Mouse (Mus musculus) hindbrain, embryonic 13.5 days (tissue): ENCODE measurements around the gene Cela1. TPM values are rescaled to one million over a fixed set of nuclear protein-coding genes. Genes with fewer than 3 reads are reported as not detected.

Source experiments
- ATAC-seq: fragments of 200-750 bp; cut with Nextera tagmentation; 2 replicates; pipeline ENCODE4 v1.8.0; 2017; ENCODE audit warnings: moderate TSS enrichment; ENCODE audit not compliant: low FRiP score
- H3K27ac ChIP-seq: fragments of 300-500 bp; sonication (generic); 2 replicates; pipeline ENCODE4 v1.5.1; 2015; ENCODE audit warnings: inconsistent platforms, mild to moderate bottlenecking, moderate library complexity
- H3K27me3 ChIP-seq: fragments of 300-500 bp; sonication (generic); 2 replicates; pipeline ENCODE4 v1.6.1; 2015; ENCODE audit warnings: mild to moderate bottlenecking, inconsistent platforms
- H3K36me3 ChIP-seq: fragments of 300-500 bp; sonication (generic); 2 replicates; pipeline ENCODE4 v1.6.1; 2015; ENCODE audit warnings: mild to moderate bottlenecking, inconsistent platforms
- H3K4me1 ChIP-seq: fragments of 300-500 bp; sonication (generic); replicated peaks from 2 replicates; pipeline ENCODE4 v1.6.1; 2015; ENCODE audit warnings: inconsistent platforms
- H3K4me2 ChIP-seq: fragments of 300-500 bp; sonication (generic); 2 replicates; pipeline ENCODE4 v1.6.1; 2015; ENCODE audit warnings: inconsistent platforms, mild to moderate bottlenecking, moderate library complexity
- H3K4me3 ChIP-seq: fragments of 300-500 bp; sonication (generic); 2 replicates; pipeline ENCODE4 v1.5.1; 2015; ENCODE audit warnings: mild to moderate bottlenecking, inconsistent platforms
- H3K9ac ChIP-seq: fragments of 300-500 bp; sonication (generic); 2 replicates; pipeline ENCODE4 v1.6.1; 2015; ENCODE audit warnings: mild to moderate bottlenecking, inconsistent platforms
- H3K9me3 ChIP-seq: fragments of 300-500 bp; sonication (generic); 2 replicates; pipeline ENCODE4 v1.6.1; 2016; ENCODE audit warnings: inconsistent platforms
- WGBS: fragments of 180-500 bp; shearing (Covaris S2); methylation state at CpG from one replicate; pipeline ENCODE4 v1.1.7; 2015; 5-methylcytosine and 5-hydroxymethylcytosine counted together
- polyA plus RNA-seq: library from polyadenylated mRNA; unstranded; fragments of >200 nt; fragmentation: Nextera tagmentation; extraction: Ambion mirVana; gene quantifications from 2 replicates; pipeline ENCODE4 v1.2.1, GENCODE M21; 2015

Gene Cela1
- polyA plus RNA-seq: 1.4 and 2.1 TPM in 2 replicates

DNA sequence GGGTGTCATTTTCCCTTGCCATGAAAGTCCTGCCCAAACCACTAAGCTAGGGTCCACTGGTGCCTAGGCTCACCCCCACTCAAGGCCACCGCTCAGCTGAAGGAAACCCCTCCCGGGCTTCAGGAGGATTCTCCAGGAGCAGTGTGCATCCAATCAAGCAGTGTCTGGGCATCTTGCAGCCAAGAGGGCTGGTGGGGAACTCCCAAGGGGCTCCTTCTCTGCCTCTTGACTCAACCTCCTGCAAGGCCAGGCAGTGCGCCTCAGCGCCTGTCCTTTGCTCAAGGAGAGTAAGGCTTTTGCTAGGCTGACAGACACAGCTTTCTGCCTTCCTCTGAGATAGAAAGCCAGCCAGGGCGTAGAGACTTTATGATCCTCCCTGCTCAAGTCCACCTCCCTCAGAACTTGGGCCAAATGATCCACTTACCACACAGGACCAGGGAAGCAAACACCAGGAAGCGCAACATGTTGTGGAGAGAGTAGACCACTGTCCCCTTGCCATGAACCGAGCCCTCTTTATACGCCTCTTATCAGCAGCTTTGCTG lies at the start of gene Cela1:
Gene Cela1, minus strand, starts transcription at position 492 of the 542 bp plus-strand sequence.
- Histone ChIP-seq H3K27ac (no peak within 1 kb of the TSS), H3K4me2 (no peak within 1 kb of the TSS), H3K27me3 (peaks cover 13% of the 10 kb centered on the region; the same call in 1 of the 2 replicates), H3K36me3 (no peaks in the 10 kb centered on the region), H3K9me3 (0 out of 2 replicates have a peak, but pooled peaks cover 8% of the 10 kb centered on the region), H3K4me3 (no peak within 1 kb of the TSS), H3K9ac (no peak within 1 kb of the TSS), H3K4me1 (peaks cover 10% of the 10 kb centered on the region)
- ATAC-seq: no peak
- WGBS: 89% methylated on average over 8 of the region's 8 CpGs

DNA sequence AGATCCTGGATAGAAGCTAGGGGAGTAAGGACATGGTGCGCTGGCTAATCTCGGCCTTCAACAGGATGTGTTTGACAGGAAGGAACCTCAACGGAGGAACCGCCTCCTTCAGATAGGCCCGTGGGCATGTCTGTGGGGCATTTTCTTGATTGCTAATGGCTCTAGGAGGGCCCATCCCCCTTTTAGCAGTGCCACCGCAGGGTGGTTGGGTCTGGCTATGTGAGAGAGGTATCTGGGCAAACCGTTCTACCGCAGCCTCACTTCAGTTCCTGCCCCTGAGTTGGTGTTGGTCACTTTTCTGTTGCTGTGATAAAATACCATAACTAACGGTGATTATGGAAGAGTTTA lies 48.2 kb upstream of the Cela1 start:
- Histone ChIP-seq H3K36me3 (no peaks in the 10 kb centered on the region), H3K4me1 (no peaks in the 10 kb centered on the region), H3K9me3 (no peaks in the 10 kb centered on the region), H3K9ac (no peak overlapping the region), H3K27ac (no peak overlapping the region), H3K4me3 (no peak overlapping the region), H3K4me2 (no peak overlapping the region), H3K27me3 (peaks cover 15% of the 10 kb centered on the region)
- 84% methylated on average over 9 of the region's 9 CpGs for WGBS
- ATAC-seq: no peak

DNA sequence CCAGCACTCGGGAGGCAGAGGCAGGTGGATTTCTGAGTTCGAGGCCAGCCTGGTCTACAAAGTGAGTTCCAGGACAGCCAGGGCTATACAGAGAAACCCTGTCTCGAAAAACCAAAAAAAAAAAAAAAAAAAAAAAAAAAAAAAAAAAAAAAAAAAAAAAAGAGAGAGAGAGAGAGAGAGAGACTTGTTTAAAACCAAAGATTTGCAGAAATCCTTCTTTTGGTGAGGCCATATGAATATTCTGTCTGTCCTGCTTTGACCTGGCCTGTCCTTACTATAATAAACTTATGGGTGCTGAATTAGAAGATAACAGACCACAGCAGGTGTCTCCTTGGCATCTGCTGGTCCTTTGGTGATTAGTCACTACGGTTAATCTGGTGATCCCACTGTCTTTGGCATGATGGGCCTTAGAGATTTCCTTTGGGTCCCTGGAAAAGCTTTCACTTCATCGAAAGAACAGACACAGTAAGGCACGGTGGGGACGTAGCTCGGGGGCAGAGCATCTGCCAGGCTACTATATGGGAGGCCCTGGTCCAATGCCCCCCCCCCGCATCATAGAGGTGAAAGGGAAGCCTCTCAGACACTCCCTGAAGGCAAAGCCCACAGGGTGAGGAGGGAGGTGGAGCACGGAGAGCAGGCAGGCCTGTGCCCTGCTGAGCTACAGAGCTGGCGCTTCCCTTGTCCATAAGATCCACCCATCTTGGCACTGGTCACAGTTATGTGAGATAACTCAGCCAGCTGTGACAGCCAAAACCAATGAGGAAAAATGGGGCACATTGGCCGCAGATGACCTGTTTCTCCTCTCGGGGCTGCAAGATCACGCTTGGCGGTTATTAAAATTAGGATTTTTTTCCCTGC lies 47.6 kb upstream of the Cela1 start:
- Histone ChIP-seq H3K9me3 (no peaks in the 10 kb centered on the region), H3K4me1 (no peaks in the 10 kb centered on the region), H3K4me3 (no peak overlapping the region), H3K9ac (no peak overlapping the region), H3K27me3 (peaks cover 21% of the 10 kb centered on the region), H3K36me3 (no peaks in the 10 kb centered on the region), H3K27ac (no peak overlapping the region), H3K4me2 (no peak overlapping the region)
- ATAC-seq: no peak
- 80% methylated on average over 14 of the region's 15 CpGs for WGBS

DNA sequence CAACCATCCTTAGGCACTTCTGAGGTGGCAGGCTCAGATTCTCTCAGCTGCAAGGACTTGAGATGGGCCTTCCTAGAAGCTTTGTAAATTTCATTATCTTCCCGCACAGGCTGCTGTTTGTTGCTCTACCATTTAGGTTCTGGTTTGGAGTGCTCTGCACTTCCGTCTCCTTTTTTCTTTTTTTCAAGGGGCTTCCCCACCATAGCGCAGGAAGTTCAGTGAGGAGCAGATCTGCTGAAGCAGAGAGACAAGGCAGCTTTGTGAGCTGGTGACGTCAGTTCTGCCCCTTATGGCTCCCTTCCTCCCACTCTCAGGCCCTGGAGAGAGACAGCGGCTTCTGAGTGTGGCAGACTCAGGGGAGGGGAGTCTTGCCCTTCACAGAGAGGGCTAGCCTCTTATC lies 44.9 kb upstream of the Cela1 start:
- Histone ChIP-seq H3K36me3 (no peaks in the 10 kb centered on the region), H3K27ac (no peak overlapping the region), H3K4me2 (no peak overlapping the region), H3K9ac (no peak overlapping the region), H3K4me1 (peaks cover 13% of the 10 kb centered on the region), H3K9me3 (no peaks in the 10 kb centered on the region), H3K27me3 (peaks cover 49% of the 10 kb centered on the region), H3K4me3 (no peak overlapping the region)
- 43% methylated on average over 5 of the region's 5 CpGs for WGBS
- ATAC-seq: no peak

DNA sequence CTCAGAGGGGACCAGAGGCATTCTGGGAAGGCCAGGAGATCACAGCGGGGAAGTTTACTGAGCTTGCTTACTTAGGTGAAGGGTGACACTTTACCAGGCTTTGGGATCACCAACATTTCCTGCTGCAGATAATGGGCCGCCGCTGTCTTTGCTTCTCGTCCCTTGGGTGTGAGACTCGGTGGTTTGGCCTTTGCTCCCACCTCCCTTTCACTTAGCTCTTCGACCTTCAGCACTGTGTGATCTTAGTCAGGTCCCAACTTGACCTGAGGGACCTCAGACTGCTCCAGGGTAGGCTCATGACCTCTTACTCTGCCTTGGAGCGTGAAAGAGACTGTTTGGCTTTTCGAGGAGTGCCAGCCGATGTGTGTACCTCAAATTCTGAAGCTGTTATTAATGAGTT lies 43.4 kb upstream of the Cela1 start:
- no peaks in the 10 kb centered on the region for H3K36me3 ChIP-seq
- H3K9ac ChIP-seq: no peak overlapping the region
- H3K9me3 ChIP-seq: no peaks in the 10 kb centered on the region
- 54% methylated on average over 9 of the region's 9 CpGs for WGBS
- H3K4me1 ChIP-seq: peaks cover 13% of the 10 kb centered on the region
- no peak for ATAC-seq
- H3K4me2 ChIP-seq: no peak overlapping the region
- H3K4me3 ChIP-seq: no peak overlapping the region
- no peak overlapping the region for H3K27ac ChIP-seq
- H3K27me3 ChIP-seq: peaks cover 59% of the 10 kb centered on the region

DNA sequence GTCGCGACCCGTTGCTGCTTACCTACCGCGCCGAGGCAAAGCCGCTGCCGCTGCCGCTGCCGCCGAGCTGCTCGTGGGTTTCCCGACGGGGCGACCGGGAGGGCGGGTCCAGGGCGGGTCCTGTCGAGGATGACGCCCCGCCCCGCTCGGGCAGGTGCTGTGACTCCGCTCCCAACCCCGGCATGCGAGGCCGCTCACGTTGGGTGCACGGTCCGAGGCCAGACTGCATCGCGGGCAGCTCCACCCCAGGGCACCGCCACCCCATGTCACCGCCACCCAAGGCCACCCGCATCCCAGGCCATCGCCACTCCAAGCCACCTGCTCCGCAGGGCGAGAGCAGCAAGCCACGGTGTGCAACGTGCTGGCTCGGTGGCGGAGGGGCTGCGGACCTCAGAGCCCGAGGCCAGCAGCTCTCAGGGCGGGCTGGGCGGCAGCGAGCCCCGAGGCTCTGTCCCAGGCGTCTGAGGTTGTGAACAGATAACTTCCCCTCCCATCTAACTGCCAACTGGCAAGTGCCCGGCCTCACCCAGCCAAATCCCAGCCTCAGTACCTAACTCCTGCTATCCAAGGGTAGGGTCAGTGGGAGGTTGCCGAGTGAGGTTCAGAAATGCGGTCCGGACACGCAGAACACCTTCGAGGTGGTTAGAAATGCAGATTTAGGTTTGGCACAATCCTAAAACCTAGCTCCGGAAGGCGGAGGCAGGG lies 41.7 kb upstream of the Cela1 start, which contains the start of gene Galnt6:
Gene Galnt6, minus strand, starts transcription at position 96 of the 705 bp plus-strand sequence.
- H3K27me3 ChIP-seq: peaks cover 59% of the 10 kb centered on the region
- peak within 1 kb of the TSS; percentile 60 for H3K4me2 ChIP-seq
- H3K4me1 ChIP-seq: peaks cover 13% of the 10 kb centered on the region
- peak within 1 kb of the TSS; percentile 42 for H3K4me3 ChIP-seq
- 4% methylated on average over 54 of the region's 57 CpGs for WGBS
- H3K9me3 ChIP-seq: no peaks in the 10 kb centered on the region
- no peak within 1 kb of the TSS for H3K27ac ChIP-seq
- peak within 1 kb of the TSS; percentile 61 for H3K9ac ChIP-seq
- ATAC-seq: no peak
- H3K36me3 ChIP-seq: no peaks in the 10 kb centered on the region

DNA sequence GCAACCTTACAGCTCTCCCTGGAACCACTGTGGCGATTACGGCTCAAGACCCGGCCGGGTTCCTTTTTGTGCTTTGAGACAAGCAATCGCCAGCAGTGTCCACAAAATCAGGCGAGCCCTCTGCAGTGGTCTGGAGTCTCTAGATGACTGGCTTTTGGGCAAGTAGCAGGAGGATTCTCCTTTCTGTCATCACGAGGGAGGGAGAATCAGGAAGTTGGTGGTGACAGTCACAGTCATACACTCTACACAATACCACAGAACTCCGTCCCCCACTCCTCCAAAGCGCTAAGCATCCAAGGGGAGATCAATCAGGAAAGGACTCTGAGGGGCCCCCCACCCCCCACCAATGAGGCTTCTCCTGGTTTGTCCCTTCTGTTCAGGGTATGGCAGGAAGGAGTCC lies 40.9 kb upstream of the Cela1 start:
- WGBS: 30% methylated on average over 9 of the region's 9 CpGs
- Histone ChIP-seq H3K27me3 (peaks cover 62% of the 10 kb centered on the region), H3K9me3 (no peaks in the 10 kb centered on the region), H3K36me3 (no peaks in the 10 kb centered on the region), H3K4me3 (peak overlapping the region; percentile 42), H3K4me2 (peak overlapping the region; percentile 60), H3K9ac (peak overlapping the region; percentile 61; the same call in 1 of the 2 replicates), H3K27ac (no peak overlapping the region), H3K4me1 (peaks cover 13% of the 10 kb centered on the region)
- ATAC-seq: no peak

DNA sequence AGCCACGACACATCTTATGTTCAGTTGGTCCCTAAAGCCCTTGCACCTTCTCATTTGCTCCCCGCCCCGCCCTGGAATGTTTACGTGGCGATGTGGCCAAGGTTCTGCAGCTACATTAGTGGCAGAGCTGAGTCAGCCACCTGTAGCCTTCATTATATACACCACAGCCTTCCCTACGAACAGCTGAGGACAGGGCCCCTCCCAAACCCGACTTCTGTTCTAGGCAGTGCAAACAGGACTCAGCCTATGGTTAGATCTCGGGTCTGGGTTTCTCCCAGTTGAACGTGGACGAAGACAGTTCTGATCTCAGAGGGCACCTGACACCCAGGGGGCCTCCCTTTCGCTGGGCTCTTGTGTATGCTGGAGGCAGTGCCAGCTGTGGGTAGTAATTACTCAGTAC lies 40.1 kb upstream of the Cela1 start:
- H3K36me3 ChIP-seq: no peaks in the 10 kb centered on the region
- H3K27me3 ChIP-seq: peaks cover 62% of the 10 kb centered on the region
- no peak overlapping the region for H3K9ac ChIP-seq
- H3K4me3 ChIP-seq: no peak overlapping the region
- ATAC-seq: no peak
- peaks cover 13% of the 10 kb centered on the region for H3K4me1 ChIP-seq
- no peaks in the 10 kb centered on the region for H3K9me3 ChIP-seq
- H3K4me2 ChIP-seq: no peak overlapping the region
- no peak overlapping the region for H3K27ac ChIP-seq
- 86% methylated on average over 11 of the region's 11 CpGs for WGBS

DNA sequence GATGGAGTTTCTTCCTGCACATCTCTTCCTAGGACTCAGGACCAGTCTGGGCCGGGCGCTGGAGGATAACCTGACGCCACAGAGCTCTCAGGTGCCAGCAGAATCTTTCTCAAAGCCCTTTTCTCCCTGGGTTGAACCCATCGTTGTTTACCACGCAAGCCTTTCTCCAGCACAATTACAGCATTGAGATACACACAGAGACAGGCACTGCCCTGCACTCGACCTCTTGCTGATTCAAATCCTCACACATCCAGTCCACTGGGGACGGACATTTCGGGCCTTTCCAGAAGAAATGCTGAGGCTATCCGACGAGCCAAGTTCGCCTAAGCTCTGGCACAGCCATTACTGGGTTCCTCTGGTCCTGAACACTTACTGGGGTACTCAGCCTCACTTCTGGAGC lies 39.0 kb upstream of the Cela1 start:
- Histone ChIP-seq H3K4me3 (no peak overlapping the region), H3K4me2 (no peak overlapping the region), H3K27ac (no peak overlapping the region), H3K36me3 (no peaks in the 10 kb centered on the region), H3K4me1 (peaks cover 13% of the 10 kb centered on the region), H3K9ac (no peak overlapping the region), H3K27me3 (peaks cover 55% of the 10 kb centered on the region), H3K9me3 (no peaks in the 10 kb centered on the region)
- no peak for ATAC-seq
- 81% methylated on average over 11 of the region's 11 CpGs for WGBS

DNA sequence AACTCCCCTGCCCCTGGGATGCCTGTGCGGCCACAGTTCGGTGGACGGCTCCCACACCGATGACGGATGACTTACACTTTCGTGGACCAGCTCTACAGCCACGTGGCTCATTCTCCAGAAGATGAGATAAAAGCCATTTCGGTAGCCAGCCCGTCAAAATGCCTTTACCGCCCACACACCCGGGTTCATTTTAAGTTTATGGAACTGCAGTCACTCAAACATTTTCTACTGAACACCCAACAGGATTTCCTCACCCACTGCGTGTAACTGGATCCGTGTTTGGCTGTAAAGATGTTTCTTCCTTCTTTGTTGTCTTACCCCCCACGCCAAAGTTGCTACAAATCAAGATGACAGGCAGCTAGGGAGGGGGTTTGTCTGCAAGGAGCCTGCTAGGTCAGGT lies 35.8 kb upstream of the Cela1 start:
- Histone ChIP-seq H3K27me3 (peaks cover 25% of the 10 kb centered on the region), H3K9ac (no peak overlapping the region), H3K4me1 (peaks cover 3% of the 10 kb centered on the region), H3K27ac (no peak overlapping the region), H3K9me3 (no peaks in the 10 kb centered on the region), H3K36me3 (no peaks in the 10 kb centered on the region), H3K4me3 (no peak overlapping the region), H3K4me2 (no peak overlapping the region)
- ATAC-seq: no peak
- WGBS: 79% methylated on average over 14 of the region's 14 CpGs

DNA sequence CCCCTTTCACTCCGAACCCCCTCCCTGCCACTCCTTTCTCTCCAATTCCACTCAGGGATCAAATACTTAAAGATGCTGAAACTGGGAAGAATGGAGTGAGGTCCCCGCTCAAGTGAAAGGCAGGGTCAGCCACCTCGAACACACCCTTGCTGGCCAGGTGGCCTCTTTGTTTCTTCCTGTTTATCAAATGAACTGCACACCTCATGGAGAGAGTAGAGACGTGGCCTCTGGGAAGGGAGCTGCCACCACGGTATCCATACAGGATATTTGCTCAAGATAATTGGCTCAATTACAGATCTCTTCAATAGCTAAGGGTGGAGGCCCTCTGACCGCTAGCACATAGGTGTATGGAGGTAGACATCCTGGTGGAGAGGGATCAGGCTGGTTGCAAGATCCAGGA lies 34.8 kb upstream of the Cela1 start:
- H3K36me3 ChIP-seq: no peaks in the 10 kb centered on the region
- peaks cover 15% of the 10 kb centered on the region for H3K27me3 ChIP-seq
- no peak overlapping the region for H3K9ac ChIP-seq
- no peak overlapping the region for H3K4me3 ChIP-seq
- H3K27ac ChIP-seq: no peak overlapping the region
- no peak overlapping the region for H3K4me2 ChIP-seq
- ATAC-seq: no peak
- 79% methylated on average over 6 of the region's 6 CpGs for WGBS
- H3K9me3 ChIP-seq: no peaks in the 10 kb centered on the region
- no peaks in the 10 kb centered on the region for H3K4me1 ChIP-seq

DNA sequence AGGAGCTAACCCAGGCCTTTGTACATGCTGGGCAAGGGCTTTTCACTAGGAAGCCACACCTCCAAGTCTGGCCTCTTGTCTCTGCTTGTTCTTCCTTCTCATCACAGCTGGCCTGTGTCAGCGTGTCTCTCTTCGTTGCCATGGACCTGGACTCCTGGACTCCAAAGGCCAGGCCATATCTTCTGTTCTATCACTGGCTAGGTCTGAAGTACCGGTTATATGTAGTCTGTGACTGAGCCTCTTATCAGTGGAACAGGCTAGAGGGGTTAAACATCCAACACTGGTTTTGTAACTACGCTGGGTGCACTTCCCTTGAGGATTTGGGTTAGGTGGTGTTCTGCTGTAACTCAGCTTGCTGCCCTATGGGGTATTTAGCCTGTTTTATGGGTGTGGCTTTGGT lies 34.3 kb upstream of the Cela1 start:
- WGBS: 57% methylated on average over 4 of the region's 4 CpGs

More for the DNA sequence above, 34.3 kb upstream of the Cela1 start:
- H3K27ac ChIP-seq: no peak overlapping the region
- no peak overlapping the region for H3K4me3 ChIP-seq
- H3K9me3 ChIP-seq: no peaks in the 10 kb centered on the region
- no peak overlapping the region for H3K4me2 ChIP-seq
- ATAC-seq: no peak
- H3K9ac ChIP-seq: no peak overlapping the region
- H3K27me3 ChIP-seq: peaks cover 10% of the 10 kb centered on the region
- no peaks in the 10 kb centered on the region for H3K4me1 ChIP-seq
- no peaks in the 10 kb centered on the region for H3K36me3 ChIP-seq
